Mouse (Mus musculus): ENCODE data around the gene D330045A20Rik. TPM values are rescaled to one million over a fixed set of nuclear protein-coding genes. Genes with fewer than 3 reads are reported as not detected.

Gene D330045A20Rik
- polyA plus RNA-seq, 1 experiment from 2014 or later = 2.2 TPM

Other genes starting within 250 kb of the D330045A20Rik start
- not detected in 2 replicates for gene Trap1a, start 146.7 kb upstream of the D330045A20Rik start, polyA plus RNA-seq (2016; fragmentation: Nextera tagmentation; extraction: Ambion mirVana)
- gene Rnf128, start 82.9 kb downstream of the D330045A20Rik start, polyA plus RNA-seq (2016; fragmentation: Nextera tagmentation; extraction: Ambion mirVana) = 3.5 and 4.0 TPM in 2 replicates
- gene Tbc1d8b, start 204.6 kb downstream of the D330045A20Rik start, polyA plus RNA-seq (2016; fragmentation: Nextera tagmentation; extraction: Ambion mirVana) = 0.74 and 1.1 TPM in 2 replicates
- 0.84 TPM in 1 of 2 replicates, not detected in the other for gene Gm15013, start 234.1 kb downstream of the D330045A20Rik start, polyA plus RNA-seq (2016; fragmentation: Nextera tagmentation; extraction: Ambion mirVana)

Measured in embryonic facial prominence, embryonic 10.5 days (tissue).